Mouse (Mus musculus): ENCODE results near the gene Glt6d1.

Glt6d1 gene

GRCm38 (mm10) chr2:25797635-25798034 lies 18.0 kb downstream of the Glt6d1 start:
- DNase-seq (ENCODE audit: low read depth, low spot score), result no peak

- no peak for DNase-seq (ENCODE audit: low read depth, low spot score)
Measured at GRCm38 (mm10) chr2:25789092-25789491, 26.6 kb downstream of the Glt6d1 start.

- DNase-seq (ENCODE audit: low read depth, low spot score), result no peak
Measured at GRCm38 (mm10) chr2:25785573-25786322, 29.9 kb downstream of the Glt6d1 start.

GRCm38 (mm10) chr2:25781957-25782356 lies 33.7 kb downstream of the Glt6d1 start, which contains the start of gene Gm13539:
TSS of gene Gm13539 (plus strand) at chr2:25782257.
- no peak for DNase-seq (ENCODE audit: low read depth, low spot score)

- no peak for DNase-seq (ENCODE audit: low read depth, low spot score)
Measured at GRCm38 (mm10) chr2:25780921-25781320, 34.7 kb downstream of the Glt6d1 start.

- DNase-seq (ENCODE audit: low read depth, low spot score), result no peak
Measured at GRCm38 (mm10) chr2:25779076-25779475, 36.6 kb downstream of the Glt6d1 start.

GRCm38 (mm10) chr2:25776717-25777116 lies 38.9 kb downstream of the Glt6d1 start, which contains the start of gene Lcn11:
TSS of gene Lcn11 (plus strand) at chr2:25777017.
- no peak for DNase-seq (ENCODE audit: low read depth, low spot score)

- no peak for DNase-seq (ENCODE audit: low read depth, low spot score)
Measured at GRCm38 (mm10) chr2:25775991-25776390, 39.7 kb downstream of the Glt6d1 start.

- DNase-seq (ENCODE audit: low read depth, low spot score), result no peak
Measured at GRCm38 (mm10) chr2:25774640-25775039, 41.0 kb downstream of the Glt6d1 start.

GRCm38 (mm10) chr2:25773507-25773906 lies 42.1 kb downstream of the Glt6d1 start:
- DNase-seq (ENCODE audit: low read depth, low spot score), result no peak

- no peak for DNase-seq (ENCODE audit: low read depth, low spot score)
Measured at GRCm38 (mm10) chr2:25767764-25768163, 47.9 kb downstream of the Glt6d1 start.

- DNase-seq (ENCODE audit: low read depth, low spot score), result no peak
Measured at GRCm38 (mm10) chr2:25765269-25765668, 50.4 kb downstream of the Glt6d1 start, which contains the start of gene Lcn3. TSS of gene Lcn3 (plus strand) at chr2:25765569.

GRCm38 (mm10) chr2:25758064-25758625 lies 57.5 kb downstream of the Glt6d1 start:
- no peak for DNase-seq (ENCODE audit: low read depth, low spot score)

- DNase-seq (ENCODE audit: low read depth, low spot score), result no peak
Measured at GRCm38 (mm10) chr2:25754201-25754600, 61.4 kb downstream of the Glt6d1 start.

All from R1 (cell line).